Mouse (Mus musculus): ENCODE data around the gene Gpcpd1. TPM values are rescaled to one million over a fixed set of nuclear protein-coding genes. Genes with fewer than 3 reads are reported as not detected.

Gene Gpcpd1
- polyA plus RNA-seq (2015; fragmentation: Nextera tagmentation; extraction: Ambion mirVana): 29.7 and 29.9 TPM in 2 replicates

DNA sequence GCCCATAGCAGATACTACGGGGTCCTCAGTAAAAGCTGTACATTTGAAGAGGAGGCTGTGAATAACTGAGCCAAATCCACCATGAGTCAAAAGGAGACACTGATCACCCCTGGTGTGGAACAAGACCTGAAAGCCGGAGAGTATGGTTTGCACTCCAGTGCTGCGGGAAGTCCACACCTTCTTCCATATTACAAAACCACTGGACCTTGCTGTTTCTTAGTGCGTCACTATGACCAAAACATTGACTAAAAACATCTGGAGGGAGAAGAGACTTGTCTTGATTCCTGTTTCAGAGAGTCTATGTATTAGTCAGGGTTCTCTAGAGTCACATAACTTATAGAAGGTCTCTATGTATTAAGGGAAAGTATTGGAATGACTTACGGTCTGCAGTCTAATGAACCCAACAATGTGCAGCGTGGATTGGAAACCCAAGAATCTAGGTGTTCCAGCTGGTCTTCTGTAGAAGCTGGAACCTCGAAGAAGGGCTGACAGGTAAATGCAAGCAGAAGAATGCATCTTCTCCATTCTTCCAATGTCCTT is at the start of gene Gpcpd1:
Gene Gpcpd1, minus strand, starts transcription at position 490 of the 540 bp plus-strand sequence.
- Histone ChIP-seq H3K27me3 (ENCODE audit: control insufficient read depth, insufficient read depth, low read length) (no peaks in the 10 kb centered on the region), H3K9me3 (ENCODE audit: control insufficient read depth, low read length) (no peaks in the 10 kb centered on the region), H3K27ac (replicated peaks) (no peak within 1 kb of the TSS), H3K9ac (ENCODE audit: low read length) (no peak within 1 kb of the TSS), H3K4me2 (replicated peaks; ENCODE audit: low read depth) (no peak within 1 kb of the TSS), H3K4me3 (ENCODE audit: low read depth, low read length) (no peak within 1 kb of the TSS), H3K36me3 (ENCODE audit: control insufficient read depth, insufficient read depth, low read length) (no peaks in the 10 kb centered on the region), H3K4me1 (replicated peaks; ENCODE audit: control insufficient read depth, insufficient read depth) (no peaks in the 10 kb centered on the region)
- ATAC-seq (ENCODE audit: low FRiP score, low TSS enrichment) (no peak), DNase-seq (ENCODE audit: low spot score) (no peak)
- WGBS: 86% methylated on average over 7 of the region's 7 CpGs
- TF ChIP-seq EP300 (optimal IDR thresholded peaks at IDR 0.05) (no peak), CTCF (IDR thresholded peaks at IDR 0.05; ENCODE audit: low read depth) (no peak)

DNA sequence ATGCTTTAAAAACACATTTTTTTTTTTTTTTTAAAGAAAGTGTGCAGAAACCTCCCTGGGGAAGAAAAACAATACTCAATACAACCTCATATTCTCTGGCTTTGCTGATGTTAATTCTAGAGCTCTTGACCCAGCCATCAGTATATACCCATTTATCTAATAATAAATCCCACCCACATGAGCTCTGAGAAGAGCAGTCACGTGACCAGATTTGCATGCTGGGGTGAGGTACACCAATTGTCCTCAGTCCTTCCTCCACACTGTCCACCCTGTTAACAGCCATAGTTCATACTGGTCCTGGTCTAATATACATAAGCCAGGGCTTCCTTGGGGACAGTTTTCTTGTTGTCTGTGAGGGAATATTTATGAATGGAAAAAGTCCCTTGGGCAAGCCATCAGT is 49.0 kb upstream of the Gpcpd1 start:
- H3K36me3 ChIP-seq (ENCODE audit: control insufficient read depth, insufficient read depth, low read length): no peaks in the 10 kb centered on the region
- H3K27me3 ChIP-seq (ENCODE audit: control insufficient read depth, insufficient read depth, low read length): no peaks in the 10 kb centered on the region
- ATAC-seq (ENCODE audit: low FRiP score, low TSS enrichment): no peak
- H3K4me2 ChIP-seq (replicated peaks; ENCODE audit: low read depth): no peak overlapping the region
- no peaks in the 10 kb centered on the region for H3K9me3 ChIP-seq (ENCODE audit: control insufficient read depth, low read length)
- no peak for TF ChIP-seq EP300 (optimal IDR thresholded peaks at IDR 0.05)
- TF ChIP-seq CTCF (IDR thresholded peaks at IDR 0.05; ENCODE audit: low read depth): no peak
- no peak overlapping the region for H3K9ac ChIP-seq (ENCODE audit: low read length)
- WGBS: 87% methylated on average over 1 of the region's 1 CpGs
- DNase-seq (ENCODE audit: low spot score): no peak
- no peak overlapping the region for H3K4me3 ChIP-seq (ENCODE audit: low read depth, low read length)
- H3K4me1 ChIP-seq (replicated peaks; ENCODE audit: control insufficient read depth, insufficient read depth): no peaks in the 10 kb centered on the region
- H3K27ac ChIP-seq (replicated peaks): no peak overlapping the region

DNA sequence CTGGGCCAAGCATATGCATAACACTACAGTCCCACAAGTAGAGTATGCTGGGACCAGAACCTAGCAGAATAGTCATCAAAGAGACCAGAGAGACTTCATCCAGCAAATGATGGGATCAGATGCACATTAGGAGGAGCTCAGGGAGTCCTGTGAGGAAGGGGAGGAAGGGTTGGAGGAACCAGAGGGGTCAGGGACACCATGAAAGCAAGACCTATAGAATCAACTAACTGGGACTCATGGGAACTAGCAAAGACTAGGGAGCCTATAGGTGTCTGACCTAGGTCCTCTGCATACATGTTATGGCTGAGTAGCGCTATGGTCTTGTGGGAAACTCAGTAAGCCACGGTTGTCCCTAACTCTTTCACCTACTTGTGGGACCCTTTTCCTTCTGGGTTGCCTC is 41.1 kb upstream of the Gpcpd1 start:
- Histone ChIP-seq H3K4me2 (replicated peaks; ENCODE audit: low read depth) (no peak overlapping the region), H3K9me3 (ENCODE audit: control insufficient read depth, low read length) (no peaks in the 10 kb centered on the region), H3K27ac (replicated peaks) (no peak overlapping the region), H3K4me3 (ENCODE audit: low read depth, low read length) (no peak overlapping the region), H3K27me3 (ENCODE audit: control insufficient read depth, insufficient read depth, low read length) (no peaks in the 10 kb centered on the region), H3K36me3 (ENCODE audit: control insufficient read depth, insufficient read depth, low read length) (no peaks in the 10 kb centered on the region), H3K4me1 (replicated peaks; ENCODE audit: control insufficient read depth, insufficient read depth) (no peaks in the 10 kb centered on the region), H3K9ac (ENCODE audit: low read length) (no peak overlapping the region)
- DNase-seq (ENCODE audit: low spot score): no peak
- TF ChIP-seq EP300 (optimal IDR thresholded peaks at IDR 0.05) (no peak), CTCF (IDR thresholded peaks at IDR 0.05; ENCODE audit: low read depth) (no peak)
- ATAC-seq (ENCODE audit: low FRiP score, low TSS enrichment): no peak
- 85% methylated on average over 2 of the region's 2 CpGs for WGBS

DNA sequence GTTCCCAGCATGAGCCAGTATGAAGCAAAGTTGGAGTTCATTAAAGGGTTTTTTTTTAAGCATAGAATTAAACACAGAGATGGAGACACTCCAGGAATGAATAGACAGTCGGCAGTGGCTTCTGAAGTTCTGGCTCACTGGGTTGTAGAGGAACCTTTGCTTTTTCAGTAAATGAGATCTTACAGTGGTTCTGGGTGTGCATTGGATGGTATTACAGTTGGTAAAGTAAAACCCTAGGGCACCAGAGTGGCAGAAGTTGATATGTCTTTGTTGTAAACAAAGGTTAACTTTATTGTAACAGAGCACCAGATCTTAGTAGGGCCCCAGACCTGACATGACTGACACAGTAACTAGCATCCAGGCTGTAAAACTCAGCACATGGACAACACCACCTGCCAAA is 35.6 kb upstream of the Gpcpd1 start:
- Histone ChIP-seq H3K4me3 (ENCODE audit: low read depth, low read length) (no peak overlapping the region), H3K9ac (ENCODE audit: low read length) (no peak overlapping the region), H3K4me2 (replicated peaks; ENCODE audit: low read depth) (no peak overlapping the region), H3K4me1 (replicated peaks; ENCODE audit: control insufficient read depth, insufficient read depth) (no peaks in the 10 kb centered on the region), H3K27ac (replicated peaks) (no peak overlapping the region), H3K27me3 (ENCODE audit: control insufficient read depth, insufficient read depth, low read length) (no peaks in the 10 kb centered on the region), H3K36me3 (ENCODE audit: control insufficient read depth, insufficient read depth, low read length) (no peaks in the 10 kb centered on the region), H3K9me3 (ENCODE audit: control insufficient read depth, low read length) (no peaks in the 10 kb centered on the region)
- TF ChIP-seq CTCF (IDR thresholded peaks at IDR 0.05; ENCODE audit: low read depth): no peak
- DNase-seq (ENCODE audit: low spot score) (no peak), ATAC-seq (ENCODE audit: low FRiP score, low TSS enrichment) (no peak)
- WGBS: 64% methylated on average over 1 of the region's 1 CpGs

DNA sequence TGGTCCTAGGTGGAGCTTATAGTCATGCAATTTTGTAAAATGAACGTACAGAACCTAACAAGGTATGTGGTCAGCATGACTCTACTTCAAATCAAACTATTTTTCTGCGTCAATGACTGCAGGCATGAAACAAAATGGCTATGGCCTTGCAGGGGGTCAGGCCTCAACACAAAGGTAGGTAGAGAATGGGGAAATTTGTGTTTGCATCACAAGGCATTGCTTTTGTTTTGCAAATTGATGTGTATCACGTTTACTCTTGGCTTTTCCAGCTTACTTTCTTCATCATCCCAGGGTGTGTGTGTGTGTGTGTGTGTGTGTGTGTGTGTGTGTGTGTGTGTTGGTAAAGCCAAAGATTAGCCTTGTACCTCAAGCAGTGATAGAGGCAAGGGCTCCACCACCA is 30.2 kb upstream of the Gpcpd1 start:
- DNase-seq (ENCODE audit: low spot score) (no peak), ATAC-seq (ENCODE audit: low FRiP score, low TSS enrichment) (no peak)
- Histone ChIP-seq H3K4me2 (replicated peaks; ENCODE audit: low read depth) (no peak overlapping the region), H3K4me1 (replicated peaks; ENCODE audit: control insufficient read depth, insufficient read depth) (no peaks in the 10 kb centered on the region), H3K9ac (ENCODE audit: low read length) (no peak overlapping the region), H3K27ac (replicated peaks) (no peak overlapping the region), H3K27me3 (ENCODE audit: control insufficient read depth, insufficient read depth, low read length) (no peaks in the 10 kb centered on the region), H3K4me3 (ENCODE audit: low read depth, low read length) (no peak overlapping the region), H3K36me3 (ENCODE audit: control insufficient read depth, insufficient read depth, low read length) (no peaks in the 10 kb centered on the region), H3K9me3 (ENCODE audit: control insufficient read depth, low read length) (no peaks in the 10 kb centered on the region)
- 79% methylated on average over 3 of the region's 3 CpGs for WGBS
- TF ChIP-seq EP300 (optimal IDR thresholded peaks at IDR 0.05): no peak
- TF ChIP-seq CTCF (IDR thresholded peaks at IDR 0.05; ENCODE audit: low read depth): no peak

DNA sequence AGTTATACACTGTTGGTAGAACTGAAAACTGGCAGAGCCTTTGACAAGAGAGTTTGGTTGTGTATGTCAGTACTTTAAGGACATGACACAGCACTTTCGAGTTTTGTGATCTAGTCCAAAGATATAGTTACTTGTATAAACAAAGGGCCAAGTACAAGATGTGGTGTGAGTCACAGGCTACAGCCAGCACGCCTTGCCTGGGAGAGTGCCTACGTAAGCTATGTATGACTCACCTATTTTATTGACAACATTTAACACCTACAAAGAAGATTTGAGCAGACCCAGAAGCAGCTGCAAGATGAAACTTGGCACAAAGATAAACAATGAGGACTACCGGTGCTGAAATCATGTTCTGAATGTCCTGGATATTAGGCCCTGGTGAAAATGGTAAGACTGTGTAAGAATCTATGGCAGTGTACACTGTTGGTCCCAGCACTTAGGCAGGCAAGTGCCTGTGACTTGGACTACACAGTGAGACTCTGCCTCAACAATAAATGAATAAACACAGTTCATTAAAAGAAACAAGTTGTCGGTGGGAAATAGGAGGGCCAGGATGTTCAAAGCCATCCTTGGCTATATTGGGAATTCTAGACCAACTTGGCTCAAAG is 26.2 kb upstream of the Gpcpd1 start:
- DNase-seq (ENCODE audit: low spot score) (peak; percentile 55), ATAC-seq (ENCODE audit: low FRiP score, low TSS enrichment) (peak; percentile 98)

More for the DNA sequence above, 26.2 kb upstream of the Gpcpd1 start:
- no peak overlapping the region for H3K9ac ChIP-seq (ENCODE audit: low read length)
- no peak for TF ChIP-seq EP300 (optimal IDR thresholded peaks at IDR 0.05)
- no peak for TF ChIP-seq CTCF (IDR thresholded peaks at IDR 0.05; ENCODE audit: low read depth)
- H3K27me3 ChIP-seq (ENCODE audit: control insufficient read depth, insufficient read depth, low read length): no peaks in the 10 kb centered on the region
- no peaks in the 10 kb centered on the region for H3K4me1 ChIP-seq (replicated peaks; ENCODE audit: control insufficient read depth, insufficient read depth)
- H3K36me3 ChIP-seq (ENCODE audit: control insufficient read depth, insufficient read depth, low read length): no peaks in the 10 kb centered on the region
- H3K4me2 ChIP-seq (replicated peaks; ENCODE audit: low read depth): no peak overlapping the region
- no peak overlapping the region for H3K27ac ChIP-seq (replicated peaks)
- H3K9me3 ChIP-seq (ENCODE audit: control insufficient read depth, low read length): no peaks in the 10 kb centered on the region
- no peak overlapping the region for H3K4me3 ChIP-seq (ENCODE audit: low read depth, low read length)
- WGBS: 16% methylated on average over 5 of the region's 5 CpGs
